Mouse (Mus musculus) ovary, adult 18-20 months (tissue): ENCODE results near the gene Cdca7.

Experiments used
- DNase-seq: peaks from one replicate; pipeline ENCODE4 v3.0.0; 2022; ENCODE audit warnings: low spot score, mixed read lengths

Gene Cdca7

GRCm38 (mm10) chr2:72475797-72476485 is at the start of gene Cdca7:
Gene Cdca7, plus strand, starts transcription at chr2:72476159.
- peak; percentile 67 for DNase-seq

GRCm38 (mm10) chr2:72426776-72427175 is 49.2 kb upstream of the Cdca7 start:
- no peak for DNase-seq

GRCm38 (mm10) chr2:72427288-72427687 is 48.7 kb upstream of the Cdca7 start:
- DNase-seq: no peak

GRCm38 (mm10) chr2:72438941-72439533 is 36.9 kb upstream of the Cdca7 start:
- DNase-seq: peak; percentile 15

- DNase-seq: no peak
Observed at GRCm38 (mm10) chr2:72441010-72441409, 34.9 kb upstream of the Cdca7 start.

- DNase-seq: no peak
Observed at GRCm38 (mm10) chr2:72442825-72443224, 33.1 kb upstream of the Cdca7 start.

- DNase-seq: no peak
Observed at GRCm38 (mm10) chr2:72443960-72444359, 32.0 kb upstream of the Cdca7 start.

- no peak for DNase-seq
Observed at GRCm38 (mm10) chr2:72446106-72446505, 29.9 kb upstream of the Cdca7 start.

GRCm38 (mm10) chr2:72446615-72447014 is 29.3 kb upstream of the Cdca7 start:
- DNase-seq: no peak

GRCm38 (mm10) chr2:72453563-72453962 is 22.4 kb upstream of the Cdca7 start:
- no peak for DNase-seq

GRCm38 (mm10) chr2:72456189-72456588 is 19.8 kb upstream of the Cdca7 start:
- no peak for DNase-seq

- DNase-seq: no peak
Observed at GRCm38 (mm10) chr2:72464376-72465014, 11.5 kb upstream of the Cdca7 start.

- DNase-seq: no peak
Observed at GRCm38 (mm10) chr2:72467604-72468003, 8.4 kb upstream of the Cdca7 start.

- no peak for DNase-seq
Observed at GRCm38 (mm10) chr2:72471415-72472070, 4.4 kb upstream of the Cdca7 start.

GRCm38 (mm10) chr2:72474531-72475287 is 1.2 kb upstream of the Cdca7 start:
- no peak for DNase-seq

GRCm38 (mm10) chr2:72475423-72475796 is 549 bp upstream of the Cdca7 start:
- no peak for DNase-seq

- DNase-seq: peak; percentile 11
Observed at GRCm38 (mm10) chr2:72476486-72477211, 690 bp downstream of the Cdca7 start.

GRCm38 (mm10) chr2:72477221-72477620 is 1.3 kb downstream of the Cdca7 start:
- no peak for DNase-seq

GRCm38 (mm10) chr2:72478176-72478575 is 2.2 kb downstream of the Cdca7 start:
- no peak for DNase-seq

GRCm38 (mm10) chr2:72478921-72479320 is 3.0 kb downstream of the Cdca7 start:
- DNase-seq: no peak

GRCm38 (mm10) chr2:72479818-72480217 is 3.9 kb downstream of the Cdca7 start:
- DNase-seq: no peak
